Mouse (Mus musculus) cerebellum, adult 18-20 months (tissue): ENCODE data around the gene B4galt2.
A peak's percentile ranks its signal among the peaks of the same experiment; 100 is the strongest.

Experiments used
- DNase-seq, 2 experiments: peaks; one replicate each; pipeline ENCODE4 v3.0.0; 2021

Gene B4galt2

GRCm38 (mm10) chr4:117906196-117906595, 22.9 kb upstream of the B4galt2 start:
- DNase-seq, result peak in 1 of 2 experiments; percentile 33

GRCm38 (mm10) chr4:117904761-117905160, 21.5 kb upstream of the B4galt2 start:
- peak; percentile 62 to 65 for DNase-seq

GRCm38 (mm10) chr4:117904094-117904493, 20.8 kb upstream of the B4galt2 start:
- peak in 1 of 2 experiments; percentile 25 for DNase-seq

- DNase-seq, result no peak
These were observed 14.8 kb upstream of the B4galt2 start for GRCm38 (mm10) chr4:117898111-117898510.

DNA sequence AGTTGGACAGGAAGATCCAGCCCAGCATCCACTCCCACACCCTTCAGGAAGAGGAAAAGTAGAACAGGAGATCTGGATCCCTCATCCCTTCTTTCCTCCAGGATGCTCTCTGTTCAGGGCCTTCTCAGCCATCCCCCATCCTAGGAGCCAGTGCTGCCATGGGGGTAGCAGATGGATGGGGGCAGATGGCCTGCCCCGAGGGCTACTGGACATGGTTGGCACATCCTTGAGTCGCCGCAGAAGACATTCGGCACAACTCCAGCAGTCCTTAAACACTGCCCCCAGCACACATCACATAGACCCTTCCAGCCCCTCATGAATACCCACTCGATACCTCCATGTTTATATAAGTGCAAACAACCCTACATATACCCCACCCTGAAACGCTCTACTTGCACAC, 12.7 kb upstream of the B4galt2 start:
- peak; percentile 71 to 73 for DNase-seq

DNA sequence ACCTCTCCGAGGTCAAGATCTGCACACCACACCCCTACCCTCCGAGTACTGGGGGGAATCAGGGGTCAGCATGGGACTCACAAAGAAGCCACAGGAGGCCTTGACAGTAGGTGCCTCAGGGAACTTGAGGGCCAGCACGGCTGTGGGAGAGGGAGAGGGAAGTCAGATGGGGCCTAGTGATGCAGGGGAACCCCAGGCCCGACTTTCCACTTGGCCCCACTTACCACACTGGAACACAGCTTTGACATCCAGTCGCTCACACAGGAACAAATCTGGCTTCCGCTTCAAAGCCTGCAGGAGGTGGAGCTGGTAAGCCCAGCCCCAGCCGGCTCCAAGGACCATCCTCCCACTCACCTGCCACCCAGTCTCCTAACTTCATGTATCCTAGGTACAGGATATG, 12.1 kb upstream of the B4galt2 start:
- peak in 1 of 2 experiments; percentile 27 for DNase-seq

- DNase-seq, result peak in 1 of 2 experiments; percentile 52
These were observed 11.3 kb upstream of the B4galt2 start for GRCm38 (mm10) chr4:117894601-117895000.

DNA sequence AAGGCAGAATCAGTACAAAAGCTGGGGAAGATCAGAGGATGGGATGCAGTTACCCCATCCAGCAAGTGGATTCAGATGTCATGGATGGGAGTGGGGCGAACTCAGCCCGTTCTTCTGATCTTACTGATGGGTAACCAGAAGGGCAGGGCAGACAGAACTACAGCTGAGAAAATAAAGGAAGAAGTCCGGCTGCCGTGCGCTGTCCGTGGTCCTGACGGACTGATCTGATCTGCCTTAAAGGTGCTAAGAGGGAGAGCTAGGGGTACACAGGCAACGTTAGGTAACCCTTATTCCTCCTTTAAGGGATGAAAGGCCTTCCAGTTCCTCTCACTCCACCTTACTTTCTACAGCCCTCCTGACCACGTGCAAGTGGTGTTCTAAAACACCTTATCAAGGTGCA, 10.1 kb upstream of the B4galt2 start:
- DNase-seq, result no peak

DNA sequence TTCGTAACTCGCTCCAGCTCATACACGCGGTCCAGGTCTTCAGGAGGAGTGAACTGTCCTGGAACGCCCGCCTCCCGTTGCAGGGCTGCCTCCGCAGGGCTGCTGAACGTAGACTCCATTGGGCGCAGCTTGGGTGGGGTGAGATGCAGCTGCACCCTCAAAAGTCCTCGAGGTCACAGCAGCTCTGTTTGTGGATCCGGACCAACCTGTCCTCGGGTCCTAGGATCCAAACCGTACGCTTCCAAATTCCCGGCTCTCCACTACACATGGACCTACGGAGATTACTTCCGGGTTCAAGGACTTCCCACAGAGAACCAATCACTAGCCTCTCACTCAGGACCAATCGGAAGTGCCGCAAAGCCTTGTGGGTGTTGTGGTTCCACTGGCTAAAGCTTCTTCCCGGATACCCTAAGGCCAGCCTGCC, 8.5 kb upstream of the B4galt2 start, which contains the start of gene Dph2:
Dph2 (minus strand) TSS at position 295 of the 424 bp plus-strand sequence.
- peak; percentile 84 to 97 for DNase-seq

DNA sequence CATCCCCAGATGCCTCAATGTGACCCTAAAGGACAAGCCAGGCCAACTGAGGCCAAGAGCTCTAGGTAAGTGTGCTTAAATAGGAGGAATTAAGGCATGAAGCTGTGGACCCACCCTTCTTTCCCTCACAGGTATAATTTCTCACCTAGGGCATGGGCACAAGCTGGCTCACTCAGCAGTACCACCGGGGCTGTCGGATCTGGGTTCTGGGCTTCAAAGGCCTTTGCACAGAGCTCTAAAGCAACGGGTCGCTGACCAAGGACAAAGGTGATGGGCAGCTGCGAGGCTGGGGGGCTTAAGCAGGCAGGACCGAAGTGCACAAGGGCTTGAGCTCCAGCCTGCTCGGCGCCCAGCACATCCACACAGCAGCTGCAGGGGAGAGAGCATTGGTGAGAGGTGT, 7.5 kb upstream of the B4galt2 start:
- DNase-seq, result no peak

DNA sequence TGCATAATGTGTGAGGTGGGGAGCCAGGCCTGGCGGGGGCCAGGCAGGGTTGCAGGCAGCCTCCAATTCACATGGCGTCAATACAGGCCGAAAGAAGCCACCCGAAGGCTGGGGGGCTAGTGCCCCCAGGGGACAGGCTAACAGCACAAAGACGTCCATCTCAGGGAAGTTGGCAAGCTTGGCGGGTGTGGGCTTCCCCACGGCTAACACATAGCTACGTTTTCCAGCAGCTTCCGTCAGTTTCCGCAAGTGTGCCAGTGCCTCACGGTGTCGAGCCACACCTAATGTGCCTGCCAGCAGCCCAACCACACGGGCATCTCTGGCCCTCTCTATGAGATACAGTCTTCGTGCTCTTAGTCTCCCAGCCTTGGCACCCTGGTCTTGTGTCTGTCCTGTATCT, 6.7 kb upstream of the B4galt2 start:
- DNase-seq, result no peak

DNA sequence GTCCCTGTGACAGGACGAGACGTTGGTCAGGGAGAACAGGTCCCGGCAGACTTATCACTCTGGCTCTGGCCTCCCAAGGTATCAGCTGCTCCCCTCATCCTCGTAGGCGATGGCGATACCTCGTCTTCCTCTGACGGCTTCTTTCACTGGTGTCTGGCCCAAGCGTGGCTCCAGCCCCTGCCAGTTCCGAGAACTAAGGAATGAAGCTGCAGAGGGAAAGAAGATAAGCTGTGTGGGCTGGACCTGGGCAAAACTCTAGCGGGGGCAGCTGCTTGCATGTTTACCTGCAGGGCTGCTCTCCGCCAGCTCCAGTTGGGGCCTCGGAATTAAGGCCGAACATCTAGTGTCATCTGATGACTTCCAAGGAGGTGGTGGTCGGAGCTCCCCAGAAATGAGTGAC, 6.2 kb upstream of the B4galt2 start:
- DNase-seq, result no peak

- no peak for DNase-seq
These were observed 4.6 kb upstream of the B4galt2 start for GRCm38 (mm10) chr4:117887920-117888319.

DNA sequence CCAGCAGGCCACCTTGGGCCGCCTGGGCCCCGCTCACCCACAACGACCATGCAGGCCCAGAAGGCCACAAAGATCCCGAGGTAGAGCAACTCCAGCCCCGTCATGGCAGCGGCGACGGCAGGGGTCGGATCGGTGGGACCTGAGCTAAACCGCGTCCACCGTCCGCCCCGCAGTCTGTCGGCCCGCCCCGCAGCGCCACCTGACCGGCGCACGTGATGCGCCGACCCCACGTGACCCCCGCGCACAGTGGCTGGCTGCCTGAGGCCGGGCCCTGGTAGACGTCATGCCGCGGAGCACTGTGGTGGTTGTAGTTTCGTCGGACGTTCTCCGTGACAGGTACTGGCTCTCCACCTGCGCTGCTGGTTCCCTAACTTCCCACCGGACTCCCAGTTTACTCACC, 3.8 kb upstream of the B4galt2 start, which contains the start of gene Atp6v0b:
Atp6v0b (minus strand) TSS at position 201 of the 400 bp plus-strand sequence.
- DNase-seq, result peak; percentile 97 to 98

DNA sequence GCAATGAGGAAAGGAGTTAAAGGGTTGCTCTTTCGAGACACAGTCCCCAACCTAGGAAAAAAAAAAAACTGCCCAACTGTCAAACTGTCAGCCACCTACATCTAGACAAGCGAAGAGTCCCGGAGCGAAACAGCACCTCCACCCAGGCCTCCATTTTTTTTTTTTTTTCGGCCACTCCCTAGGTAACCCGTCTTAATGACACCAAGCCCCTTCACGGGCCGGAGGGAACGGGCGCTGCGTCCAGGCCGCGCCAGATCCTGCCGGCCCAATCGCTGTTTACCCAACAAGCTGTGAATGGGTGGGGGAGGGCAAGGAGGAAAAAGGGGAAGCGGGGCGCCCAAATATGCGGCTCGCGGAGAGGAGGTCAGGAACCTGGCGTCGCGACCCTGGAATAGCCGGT, 3.4 kb upstream of the B4galt2 start:
- no peak for DNase-seq

GRCm38 (mm10) chr4:117885994-117886393, 2.7 kb upstream of the B4galt2 start:
- no peak for DNase-seq

- DNase-seq, result no peak
These were observed 1.8 kb upstream of the B4galt2 start for GRCm38 (mm10) chr4:117885093-117885492.

DNA sequence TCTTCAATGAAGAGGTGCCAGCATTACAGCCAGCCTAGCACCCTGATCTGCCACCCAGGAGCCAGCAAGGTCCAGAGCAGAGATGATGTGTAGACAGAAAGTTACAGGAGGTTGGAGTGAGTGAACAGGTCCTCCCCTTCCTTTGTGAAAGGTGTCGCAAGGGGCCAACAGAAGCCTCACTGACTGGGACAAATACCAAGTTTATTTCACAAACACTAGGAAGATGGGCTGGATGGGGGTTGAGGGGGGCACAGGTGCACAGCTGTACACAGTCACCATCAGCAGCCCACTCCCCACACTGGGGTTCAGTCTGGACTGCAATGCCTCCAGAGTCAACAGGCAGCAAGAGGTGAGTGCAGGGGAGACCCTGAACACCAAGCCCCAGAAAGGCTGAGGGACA, 859 bp upstream of the B4galt2 start:
- no peak for DNase-seq

DNA sequence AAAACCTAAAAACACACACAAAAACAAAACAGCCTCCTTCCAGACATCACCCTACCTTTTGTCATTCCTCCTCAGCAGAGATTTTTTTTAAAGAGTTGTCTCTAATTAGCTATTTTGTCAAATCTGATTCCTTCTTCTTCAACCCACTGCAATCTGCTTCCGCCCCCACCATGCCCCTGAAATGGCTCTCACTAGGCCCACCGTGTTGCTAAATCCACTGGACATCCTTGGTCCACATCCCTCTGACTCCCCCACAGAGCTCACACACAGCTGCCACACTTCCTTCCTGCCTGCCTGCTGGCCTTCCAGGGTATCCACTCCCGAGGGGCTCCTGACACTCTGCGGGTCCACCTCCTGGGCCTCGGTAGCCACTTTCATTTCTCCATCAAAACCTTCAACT, 4.6 kb downstream of the B4galt2 start:
- DNase-seq, result no peak

GRCm38 (mm10) chr4:117878301-117878700, 5.0 kb downstream of the B4galt2 start:
- DNase-seq, result no peak

- DNase-seq, result no peak
These were observed 9.7 kb downstream of the B4galt2 start for GRCm38 (mm10) chr4:117873615-117874014.

GRCm38 (mm10) chr4:117872471-117872886, 10.8 kb downstream of the B4galt2 start, which contains the start of gene Ccdc24:
Ccdc24 (minus strand) TSS chr4:117872557.
- no peak for DNase-seq

- no peak for DNase-seq
These were observed 11.5 kb downstream of the B4galt2 start for GRCm38 (mm10) chr4:117871787-117872186.

DNA sequence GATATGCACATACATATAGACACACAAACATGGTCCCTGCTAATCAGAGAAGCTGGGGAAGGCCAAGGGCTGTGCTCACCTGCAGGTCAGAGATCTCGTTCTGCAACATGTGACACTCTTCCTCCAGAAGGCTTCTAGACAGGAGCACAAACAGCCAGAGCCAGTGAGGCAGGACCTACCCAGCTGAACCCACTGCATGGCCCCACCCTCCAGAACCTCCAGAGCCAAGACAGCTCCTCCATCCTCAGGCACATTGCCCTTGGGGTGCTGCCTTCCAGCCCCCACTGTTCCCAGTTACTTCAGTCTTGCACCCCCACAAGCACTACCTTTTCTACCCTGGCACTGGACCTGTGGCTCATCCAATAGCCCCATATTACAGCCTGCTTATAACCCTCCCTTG, 12.8 kb downstream of the B4galt2 start:
- DNase-seq, result no peak

GRCm38 (mm10) chr4:117869317-117869716, 14.0 kb downstream of the B4galt2 start:
- DNase-seq, result no peak
